Mouse (Mus musculus): ENCODE measurements around the gene Gm45337.

Gm45337 gene

GRCm38 (mm10) chr7:142097776-142098175 is 46.6 kb downstream of the Gm45337 start:
- DNase-seq (ENCODE audit: low read depth, low spot score): peak; percentile 79

DNA sequence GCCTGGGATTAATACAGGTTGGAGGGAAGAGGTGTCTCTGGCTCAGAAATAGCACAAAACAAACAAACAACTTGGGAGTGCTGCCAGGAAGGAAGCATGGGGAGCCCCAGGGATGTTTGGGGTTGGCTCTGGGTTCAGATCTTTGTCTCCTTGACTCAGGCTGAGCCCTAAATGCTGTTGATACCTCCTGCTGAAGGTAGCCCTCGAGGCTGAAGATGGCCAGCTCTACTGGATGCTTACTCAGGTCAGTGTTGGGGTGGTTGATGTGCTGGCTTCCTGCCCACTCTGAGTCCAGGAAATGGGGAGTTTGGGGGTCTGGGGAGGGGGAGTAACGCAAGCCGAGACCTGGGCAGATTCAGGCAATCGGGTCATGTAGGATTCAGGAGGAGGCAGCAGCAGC is 47.7 kb downstream of the Gm45337 start:
- DNase-seq (ENCODE audit: low read depth, low spot score): no peak

- peak; percentile 93 for DNase-seq (ENCODE audit: low read depth, low spot score)
Observed at GRCm38 (mm10) chr7:142095183-142095931, 49.0 kb downstream of the Gm45337 start, which contains the start of gene Dusp8. TSS of gene Dusp8 (minus strand) at chr7:142095843.

GRCm38 (mm10) chr7:142094301-142095143 is 49.9 kb downstream of the Gm45337 start:
- DNase-seq (ENCODE audit: low read depth, low spot score): no peak

DNA sequence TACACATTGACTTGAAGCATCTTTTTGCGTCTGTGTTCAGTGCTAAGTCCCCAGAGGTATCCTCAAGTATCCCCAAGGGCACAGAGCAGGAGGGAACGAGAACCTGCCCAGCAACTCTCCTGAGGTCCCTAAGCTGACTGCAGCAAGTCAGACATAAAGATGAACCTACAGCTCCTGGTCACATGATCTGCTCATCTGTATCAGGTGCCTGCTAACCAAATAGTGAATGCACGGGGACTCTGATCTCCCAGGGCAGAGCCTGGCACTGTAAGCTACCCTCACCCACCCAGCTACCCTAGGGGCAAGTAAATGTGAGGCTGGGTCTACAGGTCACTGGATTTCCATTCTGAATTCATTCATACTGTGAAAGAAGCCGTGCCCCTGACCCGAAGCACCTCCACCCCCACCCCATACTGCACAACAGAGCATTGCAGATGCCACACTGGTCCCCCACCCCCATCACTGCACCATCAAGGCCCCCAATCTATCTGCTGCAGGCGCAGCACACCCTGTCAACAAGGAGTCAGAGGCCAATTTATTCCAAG is 50.6 kb downstream of the Gm45337 start:
- DNase-seq (ENCODE audit: low read depth, low spot score): no peak
